Mouse (Mus musculus) left cerebral cortex, postnatal 25 days (tissue): ENCODE measurements around the gene Ccdc62. TPM values are rescaled to one million over a fixed set of nuclear protein-coding genes. Genes with fewer than 3 reads are reported as not detected.

Source experiments
- DNase-seq, 2 experiments: peaks; one replicate each; pipeline ENCODE4 v3.0.0; 2022; ENCODE audit warnings: low spot score in 2 of 2, mixed read lengths in 1 of 2
- intact Hi-C: fragments of 180-260 bp; cut with DNase I; formaldehyde crosslinking; loops from one replicate; pipeline ENCODE4 v1.15.1; 2025
- total RNA-seq, 2 experiments: library from RNA; stranded (reverse); gene quantifications; 2 replicates each; pipeline ENCODE4 v1.2.3; 2021

Ccdc62 gene
- total RNA-seq, 2 experiments from 2014 or later, result 3.1 to 3.7 TPM

GRCm38 (mm10) chr5:123975668-123976180 is 45.2 kb downstream of the Ccdc62 start:
- intact Hi-C loops, result no loop called here

DNA sequence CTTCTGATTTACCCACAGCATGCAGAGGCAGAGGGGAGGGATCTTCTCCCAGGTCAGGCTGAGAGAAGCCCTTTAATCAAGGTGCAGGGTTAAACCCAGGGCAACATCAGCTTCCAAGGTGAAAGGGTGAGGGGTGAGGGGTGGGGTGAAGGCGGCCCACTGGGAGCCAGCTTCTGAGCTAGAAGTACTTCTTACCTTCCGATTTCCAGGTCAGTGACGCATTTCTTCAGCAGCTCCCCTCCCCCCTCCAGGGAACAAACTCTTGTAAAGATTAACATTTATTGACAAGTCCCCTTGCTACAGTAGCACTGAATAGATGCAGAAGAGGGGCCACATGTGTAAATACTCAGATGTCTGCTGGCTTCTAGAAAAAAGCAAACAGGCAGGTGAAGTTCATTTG is 46.8 kb downstream of the Ccdc62 start:
- no peak for DNase-seq
- intact Hi-C loops, result no loop called here

More at GRCm38 (mm10) chr5:123975668-123976180, 45.2 kb downstream of the Ccdc62 start:
- DNase-seq, result no peak

GRCm38 (mm10) chr5:123978131-123978530 is 47.7 kb downstream of the Ccdc62 start:
- intact Hi-C loops, result no loop called here
- no peak for DNase-seq

- no peak for DNase-seq
- intact Hi-C loops, result no loop called here
These were observed 48.9 kb downstream of the Ccdc62 start for GRCm38 (mm10) chr5:123979221-123979979.

GRCm38 (mm10) chr5:123979980-123980369 is 49.5 kb downstream of the Ccdc62 start:
- no peak for DNase-seq
- intact Hi-C loops, result no loop called here

GRCm38 (mm10) chr5:123980521-123981249 is 50.2 kb downstream of the Ccdc62 start:
- DNase-seq, result peak in 1 of 2 experiments; percentile 63
- intact Hi-C loops, result no loop called here

DNA sequence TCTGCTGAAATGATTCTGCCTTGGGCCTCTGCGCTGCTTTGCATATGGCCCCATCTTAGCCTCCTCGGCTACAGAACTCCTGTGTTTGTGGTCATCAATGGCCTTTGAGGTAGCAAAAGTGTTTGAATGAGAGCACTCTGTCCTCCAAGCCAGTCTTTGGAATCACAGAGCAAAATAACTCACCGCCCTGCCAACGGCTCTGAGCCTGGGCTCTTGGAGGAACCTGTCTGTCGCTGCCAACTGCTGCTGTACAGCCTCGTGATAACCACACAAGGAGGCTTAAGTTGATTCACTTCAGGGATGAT is 50.7 kb downstream of the Ccdc62 start:
- DNase-seq, result peak in 1 of 2 experiments; percentile 57
- intact Hi-C loops, result no loop called here

DNA sequence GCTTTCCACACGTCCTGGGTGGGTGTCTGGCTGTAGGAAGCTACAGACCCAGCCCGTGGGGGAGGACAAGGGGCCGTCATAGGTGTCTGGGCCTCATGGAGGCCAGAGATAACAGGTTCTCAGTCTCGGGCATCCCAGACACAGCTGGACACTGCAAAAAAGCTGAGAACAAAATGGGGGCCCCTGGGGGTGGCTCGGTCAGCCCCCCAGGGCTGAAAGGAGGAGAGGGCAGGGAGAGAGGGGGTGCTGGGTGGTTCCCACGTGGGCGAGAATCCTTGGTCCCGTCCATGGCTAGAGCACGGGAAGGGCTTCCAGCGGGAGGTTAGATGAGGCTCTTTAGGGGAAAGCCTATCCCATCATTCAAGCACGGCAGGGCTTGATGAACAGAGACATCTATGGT is 52.4 kb downstream of the Ccdc62 start:
- intact Hi-C loops, result no loop called here
- DNase-seq, result no peak

GRCm38 (mm10) chr5:123985434-123985833 is 55.0 kb downstream of the Ccdc62 start:
- intact Hi-C loops, result no loop called here
- DNase-seq, result peak in 1 of 2 experiments; percentile 52

DNA sequence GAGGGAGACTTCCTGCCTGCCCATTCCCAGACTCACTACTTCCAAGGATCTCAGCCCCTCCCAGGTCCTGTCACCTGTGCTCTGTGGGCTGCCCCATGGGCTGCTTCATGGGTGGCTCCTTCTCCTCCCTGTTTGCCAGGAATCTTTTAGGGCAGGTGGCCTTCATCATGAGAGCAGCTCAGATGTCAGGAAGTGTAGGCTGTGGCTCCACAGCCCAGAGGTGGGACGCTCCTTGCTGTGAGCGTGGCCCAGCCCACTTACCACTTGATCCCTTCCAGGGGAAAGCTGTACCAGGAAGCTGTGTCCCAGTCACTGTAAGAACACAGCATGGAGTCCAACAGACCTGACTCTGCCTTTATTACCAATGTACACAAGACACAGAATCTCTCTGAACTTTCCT is 56.4 kb downstream of the Ccdc62 start:
- intact Hi-C loops, result no loop called here
- DNase-seq, result no peak

GRCm38 (mm10) chr5:123987511-123987910 is 57.0 kb downstream of the Ccdc62 start:
- no peak for DNase-seq
- intact Hi-C loops, result no loop called here

DNA sequence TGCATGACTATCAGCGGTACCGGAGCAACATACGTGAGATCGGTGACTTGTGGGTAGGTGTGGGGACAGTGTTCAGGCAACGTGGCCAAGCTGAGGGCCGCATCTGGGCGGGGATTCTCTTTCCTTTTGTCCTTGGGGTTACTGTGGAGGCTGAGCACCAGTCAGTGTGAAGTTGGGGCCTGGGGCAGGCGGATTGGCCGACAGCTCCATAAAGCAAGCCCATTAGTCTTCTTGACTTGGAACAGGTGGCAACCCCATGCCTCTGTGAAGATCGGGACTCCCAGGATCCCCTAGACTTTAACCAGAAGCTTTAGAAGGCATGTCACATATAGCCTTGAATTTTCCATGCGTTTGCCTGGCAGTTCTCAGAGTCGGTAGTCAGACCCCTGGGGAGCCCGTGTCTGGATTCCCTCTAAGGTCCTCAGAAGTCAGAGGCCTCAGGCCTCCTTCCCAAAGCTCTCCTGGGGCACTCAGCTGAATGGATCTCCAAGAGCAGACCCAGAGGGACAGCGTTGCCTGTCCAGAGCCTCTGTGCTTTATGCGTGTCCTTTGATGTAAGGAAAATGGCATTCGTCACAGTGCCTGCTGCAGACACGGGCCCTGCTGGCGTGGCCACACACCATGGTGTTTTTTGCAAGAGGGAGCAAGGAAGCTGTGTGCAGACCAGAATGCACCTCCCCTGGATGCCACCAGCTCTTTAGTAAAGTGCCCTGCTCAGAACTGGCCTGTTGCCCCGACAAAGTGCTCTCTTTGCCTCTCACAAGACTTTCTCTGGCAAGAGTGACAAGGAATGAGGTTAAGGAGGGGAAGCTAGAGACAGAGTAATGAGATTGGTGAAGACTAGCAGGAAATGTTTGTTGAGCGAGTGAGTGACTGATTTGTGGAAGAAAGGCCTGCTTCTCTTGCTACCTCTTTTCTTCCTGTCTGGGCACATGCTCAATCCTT is 59.7 kb downstream of the Ccdc62 start:
- DNase-seq, result no peak
- intact Hi-C loops, result no loop called here

- DNase-seq, result no peak
- intact Hi-C loops, result no loop called here
These were observed 60.8 kb downstream of the Ccdc62 start for GRCm38 (mm10) chr5:123991321-123991720.

DNA sequence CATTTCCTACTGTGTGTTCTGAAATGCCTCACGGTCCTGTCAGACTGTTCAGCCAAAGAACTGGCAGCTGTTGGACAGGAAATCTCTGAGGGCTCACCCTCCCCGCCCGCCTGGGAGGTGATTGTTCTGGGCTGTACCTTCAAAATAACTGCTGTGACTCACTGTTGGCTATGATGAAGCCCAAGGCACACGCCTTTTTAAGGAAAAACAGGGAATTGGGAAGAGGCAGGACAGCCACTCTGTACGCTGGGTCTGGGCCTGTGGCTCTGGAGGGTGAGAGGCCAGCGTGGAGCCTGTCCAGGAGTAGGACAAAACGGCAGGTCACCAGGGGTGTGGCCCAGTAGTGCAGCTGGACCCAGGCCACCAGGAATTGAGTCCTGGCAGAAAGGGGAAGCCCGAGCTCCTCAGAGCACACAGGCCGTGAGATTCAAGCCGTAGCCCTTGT is 61.7 kb downstream of the Ccdc62 start:
- DNase-seq, result peak in 1 of 2 experiments; percentile 71
- intact Hi-C loops, result loop anchor here (2.0 kb wide), 2 partner anchors 19 to 167 kb away; partner anchors contain the start of gene Hip1r

GRCm38 (mm10) chr5:123992794-123993193 is 62.3 kb downstream of the Ccdc62 start:
- intact Hi-C loops, result loop anchor here (1.0 to 2.0 kb wide), 3 partner anchors 20 to 168 kb away; partner anchors contain the start of gene Hip1r
- peak; percentile 85 to 88 for DNase-seq

- DNase-seq, result peak in 1 of 2 experiments; percentile 73
- intact Hi-C loops, result loop anchor here (1.0 to 2.0 kb wide), 3 partner anchors 21 to 169 kb away; partner anchors contain the start of gene Hip1r
These were observed 63.0 kb downstream of the Ccdc62 start for GRCm38 (mm10) chr5:123993263-123994036.

- intact Hi-C loops, result no loop called here
- no peak for DNase-seq
These were observed 64.0 kb downstream of the Ccdc62 start for GRCm38 (mm10) chr5:123994468-123994867.

- no peak for DNase-seq
- intact Hi-C loops, result no loop called here
These were observed 64.9 kb downstream of the Ccdc62 start for GRCm38 (mm10) chr5:123995388-123995787.

DNA sequence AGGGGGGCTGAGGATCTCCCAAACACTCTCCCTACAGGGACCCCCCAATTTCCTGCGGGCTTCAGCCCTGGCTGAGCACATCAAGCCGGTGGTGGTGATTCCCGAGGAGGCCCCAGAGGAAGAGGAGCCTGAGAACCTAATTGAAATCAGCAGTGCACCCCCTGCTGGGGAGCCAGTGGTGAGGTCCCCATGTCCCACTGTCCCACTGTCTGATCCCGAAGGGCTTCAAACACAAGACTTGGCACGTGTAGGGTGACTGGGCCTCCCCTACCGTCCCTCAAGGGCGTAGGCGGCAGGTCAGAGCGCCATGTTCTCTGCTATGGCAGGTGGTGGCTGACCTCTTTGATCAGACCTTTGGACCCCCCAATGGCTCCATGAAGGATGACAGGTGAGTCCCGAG is 65.7 kb downstream of the Ccdc62 start:
- intact Hi-C loops, result no loop called here
- DNase-seq, result no peak
